Mouse (Mus musculus) lung, postnatal 36 days (tissue): ENCODE results near the gene Nradd.
A peak's percentile ranks its signal among the peaks of the same experiment; 100 is the strongest.

Experiments used
- DNase-seq: peaks from one replicate; pipeline ENCODE4 v3.0.0; 2022; ENCODE audit warnings: mixed read lengths

Nradd gene

GRCm38 (mm10) chr9:110624361-110625166 is at the start of gene Nradd:
Gene Nradd (minus strand): TSS chr9:110624452.
- DNase-seq: peak; percentile 95

- DNase-seq: peak; percentile 45
Measured at GRCm38 (mm10) chr9:110673107-110673752, 49.0 kb upstream of the Nradd start.

- DNase-seq: peak; percentile 76
Measured at GRCm38 (mm10) chr9:110672462-110673106, 48.3 kb upstream of the Nradd start.

GRCm38 (mm10) chr9:110669785-110670184 is 45.5 kb upstream of the Nradd start:
- no peak for DNase-seq

GRCm38 (mm10) chr9:110668601-110669293 is 44.5 kb upstream of the Nradd start:
- peak; percentile 50 for DNase-seq

- no peak for DNase-seq
Measured at GRCm38 (mm10) chr9:110667219-110667836, 43.1 kb upstream of the Nradd start.

- no peak for DNase-seq
Measured at GRCm38 (mm10) chr9:110666374-110666773, 42.1 kb upstream of the Nradd start.

GRCm38 (mm10) chr9:110665912-110666311 is 41.7 kb upstream of the Nradd start:
- DNase-seq: peak; percentile 83

- DNase-seq: no peak
Measured at GRCm38 (mm10) chr9:110662844-110663243, 38.6 kb upstream of the Nradd start.

- DNase-seq: no peak
Measured at GRCm38 (mm10) chr9:110660856-110661612, 36.8 kb upstream of the Nradd start.

- no peak for DNase-seq
Measured at GRCm38 (mm10) chr9:110660208-110660607, 36.0 kb upstream of the Nradd start.

- DNase-seq: no peak
Measured at GRCm38 (mm10) chr9:110659521-110659920, 35.3 kb upstream of the Nradd start.

- peak; percentile 73 for DNase-seq
Measured at GRCm38 (mm10) chr9:110657474-110658078, 33.3 kb upstream of the Nradd start.

GRCm38 (mm10) chr9:110656249-110657221 is 32.3 kb upstream of the Nradd start, which contains the start of gene Ccdc12:
Gene Ccdc12 (plus strand): TSS chr9:110656503.
- DNase-seq: peak; percentile 98

GRCm38 (mm10) chr9:110655651-110656007 is 31.4 kb upstream of the Nradd start:
- DNase-seq: no peak

- no peak for DNase-seq
Measured at GRCm38 (mm10) chr9:110654726-110655650, 30.7 kb upstream of the Nradd start.

GRCm38 (mm10) chr9:110653655-110654461 is 29.6 kb upstream of the Nradd start, which contains the start of gene Nbeal2:
Gene Nbeal2 (minus strand): TSS chr9:110654161.
- peak; percentile 98 for DNase-seq
